Mouse (Mus musculus) intestine, embryonic 16.5 days (tissue): ENCODE results near the gene Ms4a12. TPM values are rescaled to one million over a fixed set of nuclear protein-coding genes. Genes with fewer than 3 reads are reported as not detected.

Experiments used
- ATAC-seq: fragments of 200-750 bp; cut with Nextera tagmentation; 2 replicates; pipeline ENCODE4 v1.8.0; 2017; ENCODE audit warnings: moderate TSS enrichment, moderate library complexity
- H3K27ac ChIP-seq: fragments of 300-500 bp; sonication (generic); 2 replicates; pipeline ENCODE4 v1.5.1; 2014; ENCODE audit warnings: mild to moderate bottlenecking, low read length
- H3K27me3 ChIP-seq: fragments of 300-500 bp; sonication (generic); replicated peaks from 2 replicates; pipeline ENCODE4 v1.6.1; 2014; ENCODE audit warnings: low read length, control low read depth, mixed read lengths; ENCODE audit not compliant: control insufficient read depth, insufficient read depth
- H3K36me3 ChIP-seq: fragments of 300-500 bp; sonication (generic); 2 replicates; pipeline ENCODE4 v1.6.1; 2014; ENCODE audit warnings: low read length, control low read depth; ENCODE audit not compliant: control insufficient read depth, insufficient read depth
- H3K4me1 ChIP-seq: fragments of 300-500 bp; sonication (generic); 2 replicates; pipeline ENCODE4 v1.6.1; 2014; ENCODE audit warnings: low read length, control low read depth, mixed read lengths; ENCODE audit not compliant: control insufficient read depth, insufficient read depth
- H3K4me2 ChIP-seq: fragments of 300-500 bp; sonication (generic); 2 replicates; pipeline ENCODE4 v1.6.1; 2014; ENCODE audit warnings: low read depth, low read length, control low read depth
- H3K4me3 ChIP-seq: fragments of 300-500 bp; sonication (generic); 2 replicates; pipeline ENCODE4 v1.5.1; 2014; ENCODE audit warnings: mild to moderate bottlenecking, low read length
- H3K9ac ChIP-seq: fragments of 300-500 bp; sonication (generic); 2 replicates; pipeline ENCODE4 v1.6.1; 2014; ENCODE audit warnings: low read depth, low read length
- H3K9me3 ChIP-seq: fragments of 300-500 bp; sonication (generic); 2 replicates; pipeline ENCODE4 v1.6.1; 2016; ENCODE audit warnings: low read length, control low read depth; ENCODE audit not compliant: control insufficient read depth
- WGBS: fragments of 180-500 bp; shearing (Covaris S2); extraction: QIAGEN DNeasy Blood & Tissue Kit; methylation state at CpG from one replicate; pipeline ENCODE4 v1.1.7; 2014; 5-methylcytosine and 5-hydroxymethylcytosine counted together
- polyA plus RNA-seq: library from polyadenylated mRNA; unstranded; fragments of >200 nt; fragmentation: Nextera tagmentation; extraction: Ambion mirVana; gene quantifications from 2 replicates; pipeline ENCODE4 v1.2.1, GENCODE M21; 2015

Gene Ms4a12
- polyA plus RNA-seq, 1 experiment from 2014 or later, result 0.37 TPM

DNA sequence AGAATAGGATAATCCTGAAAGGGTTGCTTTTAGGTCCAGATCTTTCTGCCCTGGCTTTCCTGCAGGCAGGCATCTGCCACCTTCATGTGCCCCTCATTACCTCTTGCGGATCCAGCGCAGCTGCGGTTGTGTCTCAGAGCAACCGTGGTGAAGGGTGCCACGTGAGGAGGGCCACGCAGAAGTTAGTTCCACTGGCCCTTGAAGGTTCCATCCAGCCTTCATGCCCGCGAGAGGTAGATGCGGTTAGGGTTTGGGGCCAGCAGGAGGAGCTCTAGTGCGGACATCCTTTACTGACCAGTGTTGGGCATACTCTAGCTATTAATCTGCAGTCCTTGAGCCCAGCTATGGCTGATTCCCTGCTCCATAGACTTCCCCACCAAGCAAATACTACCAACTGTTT is 67.1 kb downstream of the Ms4a12 start, which contains the start of gene 1700025F22Rik:
Gene 1700025F22Rik (minus strand): TSS at position 149 of the 400 bp plus-strand sequence.
- H3K27ac ChIP-seq, result no peak within 1 kb of the TSS
- WGBS, result 39% methylated on average over 10 of the region's 10 CpGs
- no peaks in the 10 kb centered on the region for H3K27me3 ChIP-seq
- no peaks in the 10 kb centered on the region for H3K9me3 ChIP-seq
- no peak within 1 kb of the TSS for H3K4me2 ChIP-seq
- no peak within 1 kb of the TSS for H3K4me3 ChIP-seq
- H3K4me1 ChIP-seq, result no peaks in the 10 kb centered on the region
- no peak for ATAC-seq
- H3K9ac ChIP-seq, result no peak within 1 kb of the TSS
- H3K36me3 ChIP-seq, result no peaks in the 10 kb centered on the region

Other genes starting within 250 kb of the Ms4a12 start
- 0.31 and 0.37 TPM in 2 replicates for gene Ms4a15, start 239.2 kb downstream of the Ms4a12 start, polyA plus RNA-seq
- 40.6 and 41.9 TPM in 2 replicates for gene Ms4a18, start 214.4 kb downstream of the Ms4a12 start, polyA plus RNA-seq
- gene Ms4a8a, start 151.3 kb downstream of the Ms4a12 start, polyA plus RNA-seq, result 37.6 and 39.5 TPM in 2 replicates
- gene 1700017D01Rik, start 101.6 kb downstream of the Ms4a12 start, polyA plus RNA-seq, result not detected in 2 replicates
- not detected in 2 replicates for gene 1700025F22Rik, start 67.1 kb downstream of the Ms4a12 start, polyA plus RNA-seq
- not detected in 2 replicates for gene Ms4a13, start 35.7 kb downstream of the Ms4a12 start, polyA plus RNA-seq
- 0.07 TPM in 1 of 2 replicates, not detected in the other for gene Ms4a1, start 33.8 kb upstream of the Ms4a12 start, polyA plus RNA-seq
- not detected in 2 replicates for gene Ms4a5, start 51.4 kb upstream of the Ms4a12 start, polyA plus RNA-seq
- gene Ms4a14, start 82.0 kb upstream of the Ms4a12 start, polyA plus RNA-seq, result 0.02 TPM in 1 of 2 replicates, not detected in the other
- gene Ms4a7, start 103.7 kb upstream of the Ms4a12 start, polyA plus RNA-seq, result 3.9 and 4.0 TPM in 2 replicates
- gene Ms4a4a, start 143.1 kb upstream of the Ms4a12 start, polyA plus RNA-seq, result 7.2 and 9.6 TPM in 2 replicates
- gene Ms4a4c, start 172.3 kb upstream of the Ms4a12 start, polyA plus RNA-seq, result 1.5 and 1.6 TPM in 2 replicates
- 0.50 and 0.72 TPM in 2 replicates for gene Ms4a4b, start 211.1 kb upstream of the Ms4a12 start, polyA plus RNA-seq
- gene Ms4a6c, start 236.9 kb upstream of the Ms4a12 start, polyA plus RNA-seq, result 9.5 and 10.3 TPM in 2 replicates